Mouse (Mus musculus) limb, embryonic 15.5 days (tissue): ENCODE results near the gene Chrm3. TPM values are rescaled to one million over a fixed set of nuclear protein-coding genes. Genes with fewer than 3 reads are reported as not detected.

Experiments
- ATAC-seq: fragments of 200-750 bp; cut with Nextera tagmentation; 2 replicates; pipeline ENCODE4 v1.8.0; 2017; ENCODE audit warnings: low read depth, moderate TSS enrichment; ENCODE audit not compliant: insufficient number of reproducible peaks, low FRiP score, low TSS enrichment
- H3K27ac ChIP-seq: fragments of 300-500 bp; sonication (generic); 2 replicates; pipeline ENCODE4 v1.5.1; 2015; ENCODE audit warnings: moderate library complexity, mild to moderate bottlenecking, inconsistent platforms
- H3K27me3 ChIP-seq: fragments of 300-500 bp; sonication (generic); 2 replicates; pipeline ENCODE4 v1.6.1; 2015; ENCODE audit warnings: inconsistent platforms
- H3K36me3 ChIP-seq: fragments of 300-500 bp; sonication (generic); 2 replicates; pipeline ENCODE4 v1.6.1; 2015; ENCODE audit warnings: inconsistent platforms
- H3K4me1 ChIP-seq: fragments of 300-500 bp; sonication (generic); 2 replicates; pipeline ENCODE4 v1.6.1; 2015; ENCODE audit warnings: inconsistent platforms
- H3K4me2 ChIP-seq: fragments of 300-500 bp; sonication (generic); 2 replicates; pipeline ENCODE4 v1.6.1; 2015; ENCODE audit warnings: mild to moderate bottlenecking, inconsistent platforms
- H3K4me3 ChIP-seq: fragments of 300-500 bp; sonication (generic); 2 replicates; pipeline ENCODE4 v1.5.1; 2015; ENCODE audit warnings: mild to moderate bottlenecking, inconsistent platforms
- H3K9ac ChIP-seq: fragments of 300-500 bp; sonication (generic); 2 replicates; pipeline ENCODE4 v1.6.1; 2015; ENCODE audit warnings: inconsistent platforms
- H3K9me3 ChIP-seq: fragments of 300-500 bp; sonication (generic); 2 replicates; pipeline ENCODE4 v1.6.1; 2016; ENCODE audit warnings: inconsistent platforms
- WGBS: fragments of 180-500 bp; shearing (Covaris S2); methylation state at CpG from one replicate; pipeline ENCODE4 v1.1.7; 2015; 5-methylcytosine and 5-hydroxymethylcytosine counted together
- polyA plus RNA-seq: library from polyadenylated mRNA; unstranded; fragments of >200 nt; fragmentation: Nextera tagmentation; extraction: Ambion mirVana; gene quantifications from 2 replicates; pipeline ENCODE4 v1.2.1, GENCODE M21; 2015

Chrm3 gene
- polyA plus RNA-seq, 1 experiment from 2014 or later = 1.2 TPM

DNA sequence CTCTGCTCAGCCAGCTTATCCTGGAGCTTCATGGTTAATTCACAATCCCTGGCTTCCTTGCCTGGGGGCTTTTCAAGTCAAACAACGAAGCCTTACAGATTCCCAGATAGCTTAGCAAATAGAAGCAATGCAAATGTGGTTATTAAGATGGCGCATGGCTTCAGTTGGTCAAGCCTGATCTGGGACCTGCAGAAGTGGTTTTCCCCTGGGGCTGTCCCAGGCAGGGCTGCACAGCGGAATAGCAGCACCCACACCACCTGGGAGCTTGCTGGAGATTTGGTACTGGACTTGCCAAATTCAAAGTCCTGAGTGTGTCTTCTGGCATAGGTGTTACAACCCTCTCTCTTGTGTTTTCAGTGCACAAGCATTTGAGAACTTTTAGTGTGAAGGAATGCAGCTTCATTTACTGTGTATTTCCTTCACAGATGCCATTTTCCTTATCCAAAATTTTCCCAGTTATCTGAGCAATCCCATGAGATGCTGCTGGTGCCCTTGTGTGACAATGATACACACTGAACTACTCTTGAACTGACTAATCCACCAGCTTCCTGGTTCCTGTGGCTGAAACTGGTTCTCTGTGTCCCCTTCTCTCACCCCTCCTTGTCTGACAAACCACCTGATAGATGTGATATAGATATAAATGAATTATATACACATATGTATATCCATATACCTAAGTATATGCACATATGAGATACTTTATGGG, 461.8 kb downstream of the Chrm3 start:
- no peaks in the 10 kb centered on the region for H3K4me1 ChIP-seq
- no peaks in the 10 kb centered on the region for H3K36me3 ChIP-seq
- no peak overlapping the region for H3K27ac ChIP-seq
- no peak overlapping the region for H3K4me3 ChIP-seq
- no peak overlapping the region for H3K9ac ChIP-seq
- H3K27me3 ChIP-seq = no peaks in the 10 kb centered on the region
- H3K4me2 ChIP-seq = no peak overlapping the region
- 68% methylated on average over 3 of the region's 3 CpGs for WGBS
- no peaks in the 10 kb centered on the region for H3K9me3 ChIP-seq
- ATAC-seq = no peak

DNA sequence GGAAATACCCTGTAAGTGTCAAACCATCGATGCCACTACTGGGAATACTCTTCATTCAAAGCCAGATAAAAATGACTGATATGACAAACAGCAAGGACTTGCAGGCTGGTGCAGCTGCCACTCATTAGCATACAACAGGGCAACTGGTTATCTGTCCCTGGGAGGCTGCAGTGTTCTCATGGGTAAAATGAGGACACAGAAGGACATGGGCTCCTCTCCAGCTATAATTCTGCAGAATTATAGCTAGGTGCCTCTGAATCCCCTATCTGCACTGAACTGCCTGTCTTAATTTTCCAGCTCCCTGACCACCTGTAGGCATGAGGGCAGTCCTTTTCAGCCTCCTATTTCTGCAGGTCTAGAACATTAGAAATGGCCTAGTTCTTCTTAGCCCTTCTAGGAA, 463.4 kb downstream of the Chrm3 start:
- Histone ChIP-seq H3K9me3 (no peaks in the 10 kb centered on the region), H3K4me3 (no peak overlapping the region), H3K27ac (no peak overlapping the region), H3K36me3 (no peaks in the 10 kb centered on the region), H3K27me3 (no peaks in the 10 kb centered on the region), H3K4me2 (no peak overlapping the region), H3K9ac (no peak overlapping the region), H3K4me1 (no peaks in the 10 kb centered on the region)
- no peak for ATAC-seq
- WGBS = 55% methylated on average over 1 of the region's 1 CpGs

DNA sequence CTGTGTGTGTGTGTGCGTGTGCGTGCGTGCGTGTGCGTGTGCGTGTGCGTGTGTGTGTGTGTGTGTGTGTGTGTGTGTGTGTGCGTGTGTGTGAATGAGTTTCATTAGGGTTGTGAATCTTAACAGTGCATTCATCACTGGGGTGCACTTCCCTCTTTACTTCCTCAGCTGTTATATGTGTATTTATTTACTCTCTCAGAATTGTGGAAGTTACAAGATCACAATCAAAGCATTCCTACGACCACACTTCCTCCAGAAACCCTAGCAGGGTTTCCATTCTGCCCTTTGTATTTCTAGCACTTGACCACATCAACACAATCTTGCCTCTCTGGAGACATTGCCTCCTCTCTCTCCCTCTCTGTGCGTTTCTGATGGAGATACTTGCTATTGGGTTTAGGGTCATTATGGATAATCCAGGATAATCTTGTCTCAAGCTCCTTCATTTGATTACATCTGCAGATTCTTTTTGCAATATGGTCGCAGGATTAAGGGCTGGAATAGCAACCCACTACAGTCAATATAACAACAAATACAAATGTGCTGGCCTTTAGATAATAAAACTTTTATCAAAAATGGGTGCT, 465.5 kb downstream of the Chrm3 start:
- Histone ChIP-seq H3K9me3 (no peaks in the 10 kb centered on the region), H3K27me3 (no peaks in the 10 kb centered on the region), H3K36me3 (no peaks in the 10 kb centered on the region), H3K4me3 (no peak overlapping the region), H3K9ac (no peak overlapping the region), H3K27ac (no peak overlapping the region), H3K4me2 (no peak overlapping the region), H3K4me1 (no peaks in the 10 kb centered on the region)
- 87% methylated on average over 11 of the region's 11 CpGs for WGBS
- ATAC-seq = no peak

DNA sequence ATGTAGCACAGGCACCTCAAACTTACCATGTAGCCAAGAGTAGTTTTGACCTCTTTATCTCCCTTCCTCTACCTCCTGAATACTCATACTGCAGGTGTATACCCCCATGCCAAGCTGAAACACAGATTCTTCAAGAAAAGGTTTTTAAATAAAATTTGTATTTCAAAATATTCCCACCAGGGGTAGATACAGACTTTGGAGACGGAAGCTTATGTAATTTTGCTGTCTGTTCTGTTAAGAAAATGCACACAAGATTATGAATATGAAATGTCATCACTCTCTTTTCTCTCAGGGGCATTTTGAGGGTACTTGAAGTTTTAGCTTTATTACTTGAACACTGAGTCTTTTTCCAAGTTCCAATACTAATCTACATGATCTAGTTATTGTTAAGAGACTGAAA, 469.6 kb downstream of the Chrm3 start:
- no peak overlapping the region for H3K4me2 ChIP-seq
- H3K4me3 ChIP-seq = no peak overlapping the region
- H3K9ac ChIP-seq = no peak overlapping the region
- ATAC-seq = no peak
- H3K27me3 ChIP-seq = no peaks in the 10 kb centered on the region
- no peaks in the 10 kb centered on the region for H3K4me1 ChIP-seq
- H3K9me3 ChIP-seq = no peaks in the 10 kb centered on the region
- H3K36me3 ChIP-seq = no peaks in the 10 kb centered on the region
- WGBS = 82% methylated on average over 1 of the region's 1 CpGs
- H3K27ac ChIP-seq = no peak overlapping the region

DNA sequence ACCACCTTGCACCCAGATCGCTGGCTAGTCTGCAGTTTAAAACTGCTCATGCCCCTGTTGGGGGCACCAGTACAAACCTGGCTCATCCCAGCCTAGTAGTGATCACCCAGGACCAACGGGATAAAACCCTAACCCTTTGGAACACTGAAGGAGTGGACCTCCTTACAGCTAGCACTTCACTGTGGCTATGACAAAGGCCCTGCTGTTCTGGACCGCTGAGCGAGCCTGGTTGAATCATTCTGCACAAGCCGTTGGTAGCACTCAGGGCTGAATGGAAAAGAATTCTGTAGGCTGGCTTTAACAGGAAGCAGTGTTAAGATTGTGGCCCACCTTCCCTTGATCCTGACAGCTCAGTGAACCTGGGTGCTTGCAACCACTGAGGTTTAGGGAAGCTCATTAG, 470.2 kb downstream of the Chrm3 start:
- no peak for ATAC-seq
- 70% methylated on average over 5 of the region's 5 CpGs for WGBS
- no peak overlapping the region for H3K27ac ChIP-seq

DNA sequence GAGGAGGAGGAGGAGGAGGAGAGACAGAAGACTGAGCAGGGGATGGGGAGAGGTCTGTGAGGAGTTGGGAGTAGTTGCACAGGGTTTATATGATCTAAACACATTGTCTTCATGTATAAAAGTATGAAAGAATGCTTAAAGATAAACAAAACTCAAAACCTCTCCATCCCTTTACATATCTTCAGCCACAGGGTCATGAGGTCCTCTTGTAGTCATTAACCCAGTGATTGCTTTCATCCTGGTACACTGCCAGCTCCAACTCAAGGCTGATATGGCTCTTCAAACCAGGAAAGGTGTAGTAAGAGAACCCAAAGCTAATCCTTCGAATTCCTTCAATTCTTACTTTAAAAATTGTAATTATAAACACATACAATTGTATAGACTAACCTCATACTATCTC, 470.7 kb downstream of the Chrm3 start:
- Histone ChIP-seq H3K9ac (no peak overlapping the region), H3K27me3 (no peaks in the 10 kb centered on the region), H3K4me1 (no peaks in the 10 kb centered on the region), H3K4me2 (no peak overlapping the region), H3K36me3 (no peaks in the 10 kb centered on the region), H3K27ac (no peak overlapping the region), H3K9me3 (no peaks in the 10 kb centered on the region), H3K4me3 (no peak overlapping the region)
- 60% methylated on average over 1 of the region's 1 CpGs for WGBS
- ATAC-seq = no peak

More for the DNA sequence above, 470.2 kb downstream of the Chrm3 start:
- Histone ChIP-seq H3K4me1 (no peaks in the 10 kb centered on the region), H3K4me2 (no peak overlapping the region), H3K27me3 (no peaks in the 10 kb centered on the region), H3K4me3 (no peak overlapping the region), H3K9me3 (no peaks in the 10 kb centered on the region), H3K36me3 (no peaks in the 10 kb centered on the region), H3K9ac (no peak overlapping the region)

DNA sequence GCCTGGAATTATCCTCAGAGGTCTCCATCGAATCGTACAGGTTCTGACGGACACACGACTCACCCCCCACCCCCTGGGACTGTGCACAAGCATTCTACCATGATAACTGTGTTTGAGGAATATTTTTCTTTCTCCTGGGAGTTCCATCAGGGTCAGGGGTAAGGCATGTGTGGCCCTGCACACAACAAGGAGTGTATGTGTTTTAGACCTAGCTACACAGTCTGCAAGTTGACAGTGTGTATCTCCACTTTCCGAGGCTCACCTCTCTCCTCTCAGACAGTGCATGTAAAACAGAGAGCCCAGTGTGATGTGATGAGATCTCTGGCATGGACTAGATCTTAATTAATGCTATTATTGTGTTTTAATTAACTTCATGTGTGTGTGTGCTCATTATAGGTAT, 472.4 kb downstream of the Chrm3 start:
- ATAC-seq = no peak
- H3K36me3 ChIP-seq = no peaks in the 10 kb centered on the region
- no peaks in the 10 kb centered on the region for H3K9me3 ChIP-seq
- no peaks in the 10 kb centered on the region for H3K4me1 ChIP-seq
- H3K27ac ChIP-seq = no peak overlapping the region
- H3K27me3 ChIP-seq = no peaks in the 10 kb centered on the region
- 48% methylated on average over 5 of the region's 5 CpGs for WGBS
- H3K9ac ChIP-seq = no peak overlapping the region
- H3K4me3 ChIP-seq = no peak overlapping the region
- no peak overlapping the region for H3K4me2 ChIP-seq

DNA sequence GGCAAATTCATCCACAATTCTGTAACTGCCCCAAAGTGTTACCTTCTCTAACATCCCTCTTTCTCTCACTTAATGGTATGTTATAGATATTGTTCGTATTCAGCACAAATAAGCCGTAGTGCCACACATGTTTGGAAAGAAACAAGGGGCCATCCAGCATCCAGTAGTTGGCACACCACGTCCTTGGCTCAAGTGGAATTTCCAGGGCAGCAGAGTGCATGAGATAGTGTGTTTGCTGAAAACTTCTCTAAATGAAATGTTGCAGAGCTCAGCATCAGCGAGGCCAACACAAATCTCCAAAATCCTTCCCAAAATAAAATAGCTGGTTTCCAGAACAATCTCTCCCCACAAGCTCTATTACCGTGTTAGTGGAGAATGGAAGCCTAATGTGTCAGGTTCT, 473.4 kb downstream of the Chrm3 start:
- Histone ChIP-seq H3K36me3 (no peaks in the 10 kb centered on the region), H3K4me3 (no peak overlapping the region), H3K9ac (no peak overlapping the region), H3K9me3 (no peaks in the 10 kb centered on the region), H3K4me1 (no peaks in the 10 kb centered on the region), H3K4me2 (no peak overlapping the region), H3K27me3 (no peaks in the 10 kb centered on the region), H3K27ac (no peak overlapping the region)
- 83% methylated on average over 5 of the region's 5 CpGs for WGBS
- ATAC-seq = no peak

DNA sequence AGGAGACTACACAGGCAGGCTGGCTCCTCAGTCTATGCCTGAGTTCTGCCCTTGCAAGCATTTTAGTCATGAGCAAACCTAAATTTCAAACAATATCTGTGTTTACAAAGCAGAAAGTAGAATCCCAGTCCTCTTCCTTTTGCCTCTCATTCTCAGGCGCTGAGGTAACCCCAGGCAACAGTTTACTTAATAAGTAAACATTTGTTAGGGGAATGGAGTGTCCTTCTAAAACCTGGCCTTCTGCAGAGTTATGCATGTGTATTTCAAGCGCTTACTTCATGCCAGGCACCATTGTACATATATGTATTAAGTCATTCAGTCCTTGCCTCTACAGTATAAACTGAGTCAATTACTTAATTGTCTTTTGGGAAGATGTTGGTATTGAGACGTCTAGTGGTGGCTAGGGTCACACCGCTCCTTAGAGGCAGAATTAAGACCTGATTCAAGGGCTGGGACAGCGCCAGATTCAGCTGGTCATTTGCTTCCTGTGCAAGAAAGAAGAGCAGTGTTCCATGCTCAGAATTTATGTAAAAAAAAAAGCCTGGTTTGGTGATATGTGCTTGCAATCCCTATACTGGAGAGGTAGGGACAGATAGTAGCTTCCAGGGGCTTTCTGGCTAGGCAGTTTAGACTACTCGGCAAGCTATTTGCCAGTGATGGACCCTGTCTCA, 474.0 kb downstream of the Chrm3 start:
- no peak for ATAC-seq
- no peaks in the 10 kb centered on the region for H3K27me3 ChIP-seq
- no peaks in the 10 kb centered on the region for H3K9me3 ChIP-seq
- H3K9ac ChIP-seq = no peak overlapping the region
- WGBS = 74% methylated on average over 6 of the region's 6 CpGs
- no peak overlapping the region for H3K4me3 ChIP-seq
- H3K4me1 ChIP-seq = no peaks in the 10 kb centered on the region
- no peaks in the 10 kb centered on the region for H3K36me3 ChIP-seq
- no peak overlapping the region for H3K27ac ChIP-seq
- no peak overlapping the region for H3K4me2 ChIP-seq

DNA sequence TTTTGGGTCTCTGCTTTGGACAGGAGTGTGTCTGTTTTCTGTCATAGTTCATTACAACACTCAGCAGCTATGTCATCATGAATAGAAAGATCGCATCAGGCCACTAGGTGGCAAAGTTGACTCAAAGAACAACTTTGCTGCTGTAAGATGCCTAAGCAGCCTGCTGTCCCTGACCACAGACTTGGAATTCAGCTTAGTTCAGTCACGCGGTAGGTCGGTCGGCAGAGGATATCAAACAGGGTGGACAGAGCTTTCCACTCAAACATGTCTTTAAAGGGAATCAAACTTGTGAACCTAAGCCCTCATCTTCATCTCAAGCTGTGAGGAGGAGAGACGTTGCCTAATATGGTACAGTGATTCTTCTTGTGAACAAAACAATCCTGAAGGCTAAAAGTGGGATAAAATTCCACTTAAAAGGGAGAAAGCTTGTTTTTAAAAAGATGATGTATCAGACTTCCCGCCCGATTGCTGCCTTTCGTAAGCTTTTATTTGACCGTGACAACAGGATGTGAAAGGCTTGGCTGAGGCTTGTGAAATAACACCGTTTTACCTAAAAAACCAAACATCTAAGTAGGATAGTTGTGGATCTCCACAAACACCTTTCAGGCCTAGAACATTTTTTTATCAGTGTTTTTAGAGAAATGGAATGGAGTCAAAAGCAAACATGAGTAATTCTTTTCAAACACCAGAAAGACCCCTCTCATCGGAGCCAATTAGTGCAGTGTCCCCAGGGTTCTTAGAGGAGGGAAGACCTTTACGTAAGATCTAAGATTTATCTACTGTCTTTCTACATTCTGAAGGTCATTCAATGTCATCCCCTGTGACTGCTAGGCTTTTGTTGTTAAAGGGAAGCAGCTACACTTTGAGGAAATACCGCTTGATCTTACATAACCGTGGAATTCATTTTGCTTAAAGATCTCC, 478.0 kb downstream of the Chrm3 start:
- H3K9ac ChIP-seq = no peak overlapping the region
- WGBS = 49% methylated on average over 15 of the region's 15 CpGs
- H3K27ac ChIP-seq = no peak overlapping the region
- ATAC-seq = no peak
- H3K4me1 ChIP-seq = no peaks in the 10 kb centered on the region
- H3K27me3 ChIP-seq = no peaks in the 10 kb centered on the region
- H3K9me3 ChIP-seq = no peaks in the 10 kb centered on the region
- H3K4me2 ChIP-seq = no peak overlapping the region
- H3K4me3 ChIP-seq = no peak overlapping the region
- no peaks in the 10 kb centered on the region for H3K36me3 ChIP-seq

DNA sequence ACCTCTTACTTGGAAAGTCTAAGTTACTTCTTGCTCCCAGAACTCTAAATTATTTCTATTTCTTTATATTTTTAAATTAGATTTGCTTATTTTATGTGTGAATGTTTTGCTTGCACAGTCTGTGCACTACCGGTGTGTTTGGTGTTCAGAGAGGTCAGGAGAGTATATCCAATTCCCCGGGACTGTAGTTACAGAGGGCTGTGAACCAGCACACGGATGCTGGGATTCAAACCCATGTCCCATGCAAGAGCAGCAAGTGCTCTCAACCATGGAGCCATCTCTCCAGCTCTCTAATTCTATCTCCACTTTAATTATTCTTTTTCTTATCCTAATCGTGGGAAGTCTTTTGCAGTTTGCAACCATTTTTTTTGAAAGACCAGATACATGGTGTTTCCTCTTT, 478.7 kb downstream of the Chrm3 start:
- 52% methylated on average over 4 of the region's 4 CpGs for WGBS

DNA sequence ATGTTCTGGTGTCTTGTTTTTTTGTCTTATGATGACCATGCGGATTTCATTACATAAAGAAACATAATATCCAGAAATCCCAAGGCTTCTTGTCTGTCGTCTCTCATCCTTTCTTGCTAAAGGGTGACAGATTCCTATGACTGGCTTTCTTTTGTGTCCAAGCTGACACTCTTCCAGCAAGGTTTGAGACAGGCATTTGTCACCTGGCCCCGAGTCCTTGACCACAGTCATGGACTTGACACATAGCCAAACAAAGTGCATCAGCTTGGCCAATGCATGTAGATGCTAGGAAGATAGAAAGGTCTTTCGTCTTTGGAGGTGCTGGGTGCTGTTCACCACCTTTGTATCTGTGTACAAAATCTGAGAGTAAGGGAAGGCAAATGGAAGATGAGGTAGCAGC, 480.2 kb downstream of the Chrm3 start:
- 79% methylated on average over 4 of the region's 4 CpGs for WGBS
- Histone ChIP-seq H3K27ac (no peak overlapping the region), H3K27me3 (no peaks in the 10 kb centered on the region), H3K4me3 (no peak overlapping the region), H3K9me3 (no peaks in the 10 kb centered on the region), H3K36me3 (no peaks in the 10 kb centered on the region), H3K4me2 (no peak overlapping the region), H3K4me1 (no peaks in the 10 kb centered on the region), H3K9ac (no peak overlapping the region)
- ATAC-seq = no peak

More for the DNA sequence above, 478.7 kb downstream of the Chrm3 start:
- Histone ChIP-seq H3K27me3 (no peaks in the 10 kb centered on the region), H3K9me3 (no peaks in the 10 kb centered on the region), H3K4me3 (no peak overlapping the region), H3K4me2 (no peak overlapping the region), H3K4me1 (no peaks in the 10 kb centered on the region), H3K36me3 (no peaks in the 10 kb centered on the region), H3K9ac (no peak overlapping the region), H3K27ac (no peak overlapping the region)
- no peak for ATAC-seq
